18 mouse cellular contexts compared by ENCODE assay signal in genomic region chr16:78013049-78013819, GRCm38 (mm10).
"Had no signal": no experiment of that assay in that cellular context is flagged by ENCODE, and none has a peak within 500 bp of the region (broad histone marks: within the 10 kb centered on the region; RNA-seq: fewer than 3 reads in every experiment).

No protein-coding gene starts in this region.

- H3K9ac ChIP-seq: liver, embryonic 13.5 days; liver, embryonic 15.5 days; liver, postnatal 0 days; lung, embryonic 15.5 days; neural tube, embryonic 12.5 days; stomach, embryonic 15.5 days had no signal

- H3K4me3 ChIP-seq: liver, embryonic 13.5 days; liver, embryonic 15.5 days; lung, embryonic 15.5 days; megakaryocyte, embryonic 14.5 days; neural tube, embryonic 12.5 days; stomach, embryonic 15.5 days had no signal

- DNase-seq: liver, embryonic 13.5 days; liver, postnatal 0 days; lung, adult 2 months; lung, postnatal 14 days; lung, postnatal 36 days; right cerebral cortex, postnatal 14 days; thymus, adult 2 months; thymus, postnatal 25 days; thymus, postnatal 4 days had no signal

- H3K36me3 ChIP-seq: liver, embryonic 13.5 days; liver, embryonic 15.5 days; lung, embryonic 15.5 days; neural tube, embryonic 12.5 days; stomach, embryonic 15.5 days had no signal

- H3K27me3 ChIP-seq: liver, embryonic 13.5 days; liver, embryonic 15.5 days; lung, embryonic 15.5 days; megakaryocyte, embryonic 14.5 days; neural tube, embryonic 12.5 days; stomach, embryonic 15.5 days had no signal

- H3K4me2 ChIP-seq: liver, embryonic 11.5 days; liver, embryonic 13.5 days; liver, embryonic 15.5 days; lung, embryonic 15.5 days; neural tube, embryonic 12.5 days; stomach, embryonic 15.5 days had no signal

- ATAC-seq: liver, postnatal 0 days; lung, postnatal 0 days had no signal

- H3K9me3 ChIP-seq: liver, embryonic 13.5 days; liver, embryonic 15.5 days; lung, embryonic 15.5 days; megakaryocyte, embryonic 14.5 days; neural tube, embryonic 12.5 days; stomach, embryonic 15.5 days had no signal

- H3K27ac ChIP-seq: liver, embryonic 13.5 days; liver, embryonic 15.5 days; lung, embryonic 15.5 days; macrophage; neural tube, embryonic 12.5 days; stomach, embryonic 15.5 days; stomach, postnatal 0 days had no signal

- H3K4me1 ChIP-seq: liver, embryonic 13.5 days; liver, embryonic 15.5 days; lung, embryonic 15.5 days; megakaryocyte, embryonic 14.5 days; neural tube, embryonic 12.5 days; stomach, embryonic 15.5 days had no signal
